Mouse (Mus musculus) heart, adult 2 months (tissue): ENCODE results near the gene Hsd17b6.

Experiments
- CTCF ChIP-seq: fragments of 200-600 bp; IDR thresholded peaks from 2 replicates; pipeline ENCODE4 v1.8.1; 2022; ENCODE audit warnings: antibody characterized with exemption, mild to moderate bottlenecking, moderate library complexity
- EP300 ChIP-seq: fragments of 200-500 bp; IDR thresholded peaks from 2 replicates; pipeline ENCODE4 v1.6.1; 2011; ENCODE audit warnings: low read depth, low read length, control low read depth; ENCODE audit not compliant: insufficient read depth
- POLR2A ChIP-seq: fragments of 200-500 bp; IDR thresholded peaks from 2 replicates; pipeline ENCODE4 v1.6.1; 2011; ENCODE audit warnings: mild to moderate bottlenecking, low read depth, low read length, control low read depth; ENCODE audit not compliant: insufficient read depth

DNA sequence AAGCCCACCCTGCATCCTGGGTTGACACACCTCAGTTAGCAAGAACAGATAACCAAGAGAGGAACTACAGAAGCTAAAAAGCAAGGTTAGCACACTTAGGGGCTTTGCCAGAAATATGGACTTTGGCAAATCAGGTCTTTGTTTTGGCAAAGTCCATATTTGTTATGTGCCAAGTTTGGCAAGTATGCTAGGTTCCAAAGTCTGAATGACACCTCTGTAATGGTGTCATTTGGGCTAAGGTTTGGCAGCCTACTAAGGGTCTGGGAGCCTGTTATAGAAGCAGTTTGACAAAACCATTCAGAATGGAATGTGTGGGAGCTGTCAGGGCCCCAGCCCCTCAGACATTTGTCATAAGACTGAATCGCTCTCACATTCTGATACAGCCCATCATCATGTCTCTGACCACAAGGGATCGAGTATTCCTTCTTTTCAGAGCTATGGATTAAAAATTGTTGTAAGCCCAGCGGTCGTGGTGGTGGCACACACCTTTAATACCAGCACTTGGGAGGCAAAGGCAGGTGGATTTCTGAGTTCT, 57.7 kb downstream of the Hsd17b6 start:
- TF ChIP-seq CTCF (no peak), POLR2A (no peak), EP300 (no peak)
